Mouse (Mus musculus): ENCODE measurements around the gene Hoxa9.

DNA sequence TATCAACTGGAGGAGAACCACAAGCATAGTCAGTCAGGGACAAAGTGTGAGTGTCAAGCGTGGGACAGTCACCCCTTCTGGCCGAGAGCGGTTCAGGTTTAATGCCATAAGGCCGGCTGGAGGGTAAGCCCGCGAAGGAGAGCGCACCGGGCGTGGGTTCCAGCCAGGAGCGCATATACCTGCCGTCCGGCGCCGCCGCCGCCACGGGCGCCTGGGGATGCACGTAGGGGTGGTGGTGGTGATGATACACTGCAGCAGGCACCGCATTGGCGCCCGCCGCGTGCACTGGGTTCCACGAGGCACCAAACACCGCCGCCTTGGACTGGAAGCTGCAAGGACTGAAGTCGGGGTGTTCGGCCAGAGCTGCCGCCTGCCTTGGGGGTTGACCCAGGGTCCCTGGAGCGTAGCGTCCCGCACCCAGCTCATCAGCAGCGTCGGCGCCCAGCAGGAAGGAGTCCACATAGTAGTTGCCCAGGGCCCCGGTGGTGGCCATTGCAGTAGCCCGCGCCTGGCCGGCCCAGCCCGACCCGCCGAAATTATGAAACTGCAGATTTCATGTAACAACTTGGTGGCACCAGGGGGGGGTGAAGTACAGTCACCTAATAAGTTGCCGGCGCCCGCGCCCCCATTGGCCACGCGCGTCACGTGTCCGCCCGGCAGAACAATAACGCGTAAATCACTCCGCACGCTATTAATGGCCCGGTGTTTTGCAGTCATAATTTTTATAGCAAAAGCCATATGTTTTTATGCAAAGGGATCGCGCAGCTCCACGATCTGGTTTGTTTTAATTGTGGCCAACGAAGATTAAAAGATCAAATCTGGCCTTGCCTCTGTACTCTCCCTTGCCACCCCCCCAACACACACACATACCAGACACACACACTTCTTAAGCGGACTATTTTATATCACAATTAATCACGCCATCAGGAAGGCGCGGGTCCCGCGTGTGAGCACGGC is 5.0 kb downstream of the Hoxa9 start:
- no peak for TF ChIP-seq CTCF (IDR thresholded peaks at IDR 0.05; ENCODE audit: insufficient read depth, low read depth, low read length)
- no peak for TF ChIP-seq POLR2A (IDR thresholded peaks at IDR 0.05; ENCODE audit: insufficient read depth, low read depth, low read length)

All from olfactory bulb, adult 2 months (tissue).